Mouse (Mus musculus): ENCODE measurements around the gene Olfr874. TPM values are rescaled to one million over a fixed set of nuclear protein-coding genes. Genes with fewer than 3 reads are reported as not detected.

Olfr874 gene
- not detected in 2 replicates for polyA plus RNA-seq (2015; fragmentation: Nextera tagmentation; extraction: Ambion mirVana)

GRCm38 (mm10) chr9:37744806-37745205 is at the start of gene Olfr874:
Olfr874 (plus strand) TSS chr9:37745106.
- Histone ChIP-seq H3K36me3 (no peaks in the 10 kb centered on the region), H3K27me3 (no peaks in the 10 kb centered on the region), H3K4me3 (no peak within 1 kb of the TSS), H3K27ac (no peak within 1 kb of the TSS), H3K4me2 (no peak within 1 kb of the TSS), H3K9ac (no peak within 1 kb of the TSS), H3K9me3 (no peaks in the 10 kb centered on the region), H3K4me1 (no peaks in the 10 kb centered on the region)
- ATAC-seq (ENCODE audit: borderline replicate concordance, extremely low read depth, low FRiP score, low TSS enrichment) = no peak

DNA sequence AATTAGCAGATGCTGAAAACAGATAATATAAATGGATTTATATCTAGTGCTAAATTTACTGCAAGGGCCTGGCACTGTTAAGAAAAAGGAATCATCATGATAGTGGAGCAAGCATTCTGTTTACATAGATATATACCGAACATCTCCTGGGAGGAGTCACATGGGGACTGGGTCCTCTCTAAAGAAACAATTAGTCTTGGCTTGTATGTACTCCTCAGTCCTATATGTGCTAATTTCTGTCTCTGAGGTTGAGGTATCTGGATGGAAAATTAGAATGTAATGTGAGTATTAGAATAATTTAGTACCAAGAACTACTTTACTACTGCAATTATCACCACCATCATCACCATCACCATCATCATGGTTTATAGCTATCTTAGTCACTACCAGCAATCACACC is 28.8 kb upstream of the Olfr874 start, which contains the start of gene Olfr160:
TSS of gene Olfr160 (minus strand) at position 101 of the 400 bp plus-strand sequence.
- 56% methylated on average over 1 of the region's 1 CpGs for WGBS
- Histone ChIP-seq H3K9ac (no peak within 1 kb of the TSS), H3K27me3 (no peaks in the 10 kb centered on the region), H3K36me3 (no peaks in the 10 kb centered on the region), H3K4me2 (no peak within 1 kb of the TSS), H3K27ac (no peak within 1 kb of the TSS), H3K4me1 (no peaks in the 10 kb centered on the region), H3K4me3 (no peak within 1 kb of the TSS), H3K9me3 (no peaks in the 10 kb centered on the region)
- no peak for ATAC-seq (ENCODE audit: borderline replicate concordance, extremely low read depth, low FRiP score, low TSS enrichment)

DNA sequence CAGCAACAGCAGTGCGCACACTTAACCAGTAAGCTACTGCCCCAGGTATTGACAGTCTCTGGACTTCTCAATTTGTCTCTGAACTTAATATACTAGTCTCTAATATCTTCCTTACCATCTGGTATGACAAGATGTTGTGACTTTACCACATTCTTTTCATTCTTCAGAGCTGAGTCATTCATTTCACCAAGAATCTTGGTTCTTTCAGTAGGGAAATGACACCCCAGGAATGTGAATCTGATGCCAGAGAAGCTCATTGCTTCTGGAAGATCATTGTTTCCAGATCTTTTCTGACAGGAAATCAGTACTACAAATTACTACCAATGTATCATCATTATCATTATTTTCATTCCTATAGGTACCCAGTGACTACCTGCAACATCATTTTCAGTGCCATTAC is 10.6 kb upstream of the Olfr874 start:
- ATAC-seq (ENCODE audit: borderline replicate concordance, extremely low read depth, low FRiP score, low TSS enrichment) = no peak
- H3K36me3 ChIP-seq = no peaks in the 10 kb centered on the region
- 90% methylated on average over 1 of the region's 1 CpGs for WGBS

GRCm38 (mm10) chr9:37750319-37751075 is 5.6 kb downstream of the Olfr874 start:
- Histone ChIP-seq H3K4me3 (no peak overlapping the region), H3K27me3 (no peaks in the 10 kb centered on the region), H3K4me1 (no peaks in the 10 kb centered on the region), H3K9ac (no peak overlapping the region), H3K27ac (no peak overlapping the region), H3K9me3 (no peaks in the 10 kb centered on the region), H3K4me2 (no peak overlapping the region), H3K36me3 (no peaks in the 10 kb centered on the region)
- ATAC-seq (ENCODE audit: borderline replicate concordance, extremely low read depth, low FRiP score, low TSS enrichment) = no peak
- WGBS = 47% methylated on average over 7 of the region's 7 CpGs

More for the DNA sequence above, 10.6 kb upstream of the Olfr874 start:
- Histone ChIP-seq H3K9ac (no peak overlapping the region), H3K27me3 (no peaks in the 10 kb centered on the region), H3K4me2 (no peak overlapping the region), H3K27ac (no peak overlapping the region), H3K4me3 (no peak overlapping the region), H3K4me1 (no peaks in the 10 kb centered on the region), H3K9me3 (no peaks in the 10 kb centered on the region)

DNA sequence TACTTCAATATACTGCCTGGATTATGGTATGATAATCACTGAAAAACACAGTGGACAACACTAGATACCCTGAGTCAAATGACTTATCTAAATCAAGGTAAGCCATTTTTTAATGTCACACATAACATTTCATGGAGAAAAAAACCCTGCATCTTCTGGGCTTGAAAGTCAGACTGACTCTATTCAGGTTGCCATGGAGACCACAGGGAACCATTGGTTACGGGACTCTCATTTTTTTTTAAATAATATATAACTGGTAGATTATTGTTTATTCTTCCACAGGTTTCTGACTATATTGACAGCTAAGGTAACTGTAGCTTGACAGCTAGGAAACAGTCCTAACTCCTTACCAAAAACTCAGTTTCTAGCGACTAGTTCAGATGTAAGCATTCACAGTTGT is 6.6 kb downstream of the Olfr874 start:
- no peak overlapping the region for H3K4me3 ChIP-seq
- H3K4me2 ChIP-seq = no peak overlapping the region
- no peak overlapping the region for H3K27ac ChIP-seq
- H3K27me3 ChIP-seq = no peaks in the 10 kb centered on the region
- H3K9ac ChIP-seq = no peak overlapping the region
- H3K36me3 ChIP-seq = no peaks in the 10 kb centered on the region
- H3K9me3 ChIP-seq = no peaks in the 10 kb centered on the region
- 56% methylated on average over 2 of the region's 2 CpGs for WGBS
- no peaks in the 10 kb centered on the region for H3K4me1 ChIP-seq
- no peak for ATAC-seq (ENCODE audit: borderline replicate concordance, extremely low read depth, low FRiP score, low TSS enrichment)

- H3K4me2 ChIP-seq = no peak overlapping the region
- H3K27me3 ChIP-seq = no peaks in the 10 kb centered on the region
- H3K36me3 ChIP-seq = no peaks in the 10 kb centered on the region
- ATAC-seq (ENCODE audit: borderline replicate concordance, extremely low read depth, low FRiP score, low TSS enrichment) = no peak
- no peak overlapping the region for H3K4me3 ChIP-seq
- 64% methylated on average over 4 of the region's 4 CpGs for WGBS
- no peak overlapping the region for H3K9ac ChIP-seq
- no peaks in the 10 kb centered on the region for H3K9me3 ChIP-seq
- H3K27ac ChIP-seq = no peak overlapping the region
- H3K4me1 ChIP-seq = no peaks in the 10 kb centered on the region
Measured at GRCm38 (mm10) chr9:37752006-37752405, 7.1 kb downstream of the Olfr874 start.

GRCm38 (mm10) chr9:37761728-37762127 is 16.8 kb downstream of the Olfr874 start:
- 75% methylated on average over 2 of the region's 2 CpGs for WGBS
- Histone ChIP-seq H3K27ac (no peak overlapping the region), H3K9me3 (no peaks in the 10 kb centered on the region), H3K27me3 (no peaks in the 10 kb centered on the region), H3K36me3 (no peaks in the 10 kb centered on the region), H3K4me1 (no peaks in the 10 kb centered on the region), H3K4me3 (no peak overlapping the region), H3K9ac (no peak overlapping the region), H3K4me2 (no peak overlapping the region)
- no peak for ATAC-seq (ENCODE audit: borderline replicate concordance, extremely low read depth, low FRiP score, low TSS enrichment)

- H3K9ac ChIP-seq = no peak overlapping the region
- no peak for ATAC-seq (ENCODE audit: borderline replicate concordance, extremely low read depth, low FRiP score, low TSS enrichment)
- H3K27ac ChIP-seq = no peak overlapping the region
- H3K36me3 ChIP-seq = no peaks in the 10 kb centered on the region
- no peak overlapping the region for H3K4me2 ChIP-seq
- no peaks in the 10 kb centered on the region for H3K4me1 ChIP-seq
- no peak overlapping the region for H3K4me3 ChIP-seq
- 45% methylated on average over 2 of the region's 2 CpGs for WGBS
- no peaks in the 10 kb centered on the region for H3K27me3 ChIP-seq
- H3K9me3 ChIP-seq = no peaks in the 10 kb centered on the region
Measured at GRCm38 (mm10) chr9:37762541-37762940, 17.6 kb downstream of the Olfr874 start.

GRCm38 (mm10) chr9:37770661-37771060 is 25.8 kb downstream of the Olfr874 start:
- no peaks in the 10 kb centered on the region for H3K36me3 ChIP-seq
- WGBS = 53% methylated on average over 2 of the region's 2 CpGs
- no peak for ATAC-seq (ENCODE audit: borderline replicate concordance, extremely low read depth, low FRiP score, low TSS enrichment)

DNA sequence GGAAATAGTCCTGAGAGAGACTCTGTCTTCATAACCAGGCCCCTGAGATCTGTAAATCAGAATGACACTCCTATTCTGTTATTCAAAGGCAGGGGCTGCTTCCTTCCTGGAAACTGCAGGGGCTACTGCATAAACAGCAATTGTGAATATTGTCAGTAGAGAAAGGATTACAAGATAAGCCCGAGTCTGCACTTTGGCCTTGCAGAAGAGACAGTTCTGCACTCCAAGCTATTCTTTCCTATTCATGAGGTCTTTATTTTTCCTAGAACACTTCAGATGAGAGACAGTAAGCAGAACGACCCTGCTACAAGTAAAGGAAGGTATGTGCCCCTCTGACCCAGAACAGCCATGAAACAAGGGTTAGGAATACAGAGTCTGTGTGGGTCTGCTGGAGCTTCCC is 26.9 kb downstream of the Olfr874 start, which contains the start of gene Olfr875:
TSS of gene Olfr875 (plus strand) at position 99 of the 400 bp plus-strand sequence.
- no peak within 1 kb of the TSS for H3K27ac ChIP-seq
- no peaks in the 10 kb centered on the region for H3K27me3 ChIP-seq
- H3K4me3 ChIP-seq = no peak within 1 kb of the TSS
- no peak within 1 kb of the TSS for H3K4me2 ChIP-seq
- H3K9ac ChIP-seq = no peak within 1 kb of the TSS
- H3K4me1 ChIP-seq = no peaks in the 10 kb centered on the region
- 29% methylated on average over 2 of the region's 2 CpGs for WGBS
- no peaks in the 10 kb centered on the region for H3K36me3 ChIP-seq
- ATAC-seq (ENCODE audit: borderline replicate concordance, extremely low read depth, low FRiP score, low TSS enrichment) = no peak
- no peaks in the 10 kb centered on the region for H3K9me3 ChIP-seq

More at GRCm38 (mm10) chr9:37770661-37771060, 25.8 kb downstream of the Olfr874 start:
- Histone ChIP-seq H3K9me3 (no peaks in the 10 kb centered on the region), H3K4me1 (no peaks in the 10 kb centered on the region), H3K9ac (no peak overlapping the region), H3K4me2 (no peak overlapping the region), H3K27ac (no peak overlapping the region), H3K4me3 (no peak overlapping the region), H3K27me3 (no peaks in the 10 kb centered on the region)

- peak; percentile 70; the same call in 1 of the 2 replicates for ATAC-seq (ENCODE audit: borderline replicate concordance, extremely low read depth, low FRiP score, low TSS enrichment)
- Histone ChIP-seq H3K9me3 (no peaks in the 10 kb centered on the region), H3K4me3 (no peak overlapping the region), H3K4me1 (no peaks in the 10 kb centered on the region), H3K4me2 (peak overlapping the region; percentile 41), H3K27me3 (no peaks in the 10 kb centered on the region), H3K9ac (peak overlapping the region; percentile 13; the same call in 1 of the 2 replicates), H3K36me3 (no peaks in the 10 kb centered on the region), H3K27ac (no peak overlapping the region)
- 3% methylated on average over 7 of the region's 7 CpGs for WGBS
Measured at GRCm38 (mm10) chr9:37782766-37783260, 37.9 kb downstream of the Olfr874 start.

All from lung, embryonic 15.5 days (tissue).